Mouse (Mus musculus) MEL-GATA-1-ER (cell line): ENCODE results near the gene Crebbp.
A peak's percentile ranks its signal among the peaks of the same experiment; 100 is the strongest.
"Not testable (repeated sequence)": the region's sequence is repeated elsewhere in the genome, so short reads cannot be mapped to it uniquely, and the experiment has no call there.

Experiments used
- DNase-seq: peaks from one replicate; pipeline ENCODE4 v3.0.0-alpha.2; 2012; ENCODE audit warnings: low read depth; ENCODE audit errors: extremely low read depth

Gene Crebbp

GRCm38 (mm10) chr16:4213799-4214551 lies at the start of gene Crebbp:
TSS of gene Crebbp (minus strand) at chr16:4213997.
- peak; percentile 32 for DNase-seq

GRCm38 (mm10) chr16:4263486-4263885 lies 49.7 kb upstream of the Crebbp start:
- no peak for DNase-seq

GRCm38 (mm10) chr16:4257546-4257945 lies 43.7 kb upstream of the Crebbp start:
- DNase-seq, result no peak

DNA sequence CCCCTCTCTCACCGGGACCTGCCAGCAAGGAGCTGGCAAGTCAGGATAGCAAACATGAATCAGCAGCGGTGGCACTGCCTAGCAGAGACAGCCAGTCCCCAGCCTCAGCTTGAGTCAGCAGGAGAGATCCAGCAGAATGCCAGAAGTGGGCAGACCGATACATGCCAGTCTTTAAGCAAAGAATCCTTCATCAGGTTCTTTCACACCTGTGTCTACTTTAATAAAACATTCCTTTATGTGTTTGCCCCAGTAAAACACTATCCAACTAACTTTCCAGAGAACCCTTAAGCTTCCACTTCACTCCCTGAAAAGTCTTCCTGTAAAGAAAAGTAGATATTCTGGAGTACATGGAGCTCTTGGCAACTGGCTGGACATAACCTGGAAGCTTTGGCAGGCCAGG lies 35.0 kb upstream of the Crebbp start:
- DNase-seq, result no peak

DNA sequence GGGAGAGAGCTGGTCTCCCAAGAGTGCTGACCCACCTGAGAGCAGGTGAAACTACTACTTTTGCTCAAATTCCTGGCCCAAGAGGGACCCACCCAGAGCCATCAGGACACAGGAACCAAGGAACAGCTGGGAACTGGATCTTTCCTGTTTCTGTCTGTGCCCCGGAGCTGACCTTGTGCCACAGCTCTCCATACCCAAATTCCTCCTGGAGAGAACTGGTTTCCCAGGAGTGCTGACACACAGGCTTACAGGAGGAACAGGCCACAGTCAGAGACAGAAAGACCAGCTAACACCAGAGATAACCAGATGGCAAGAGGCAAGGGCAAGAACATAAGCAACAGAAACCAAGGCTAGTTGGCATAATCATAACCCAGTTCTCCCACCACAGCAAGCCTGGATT lies 31.4 kb upstream of the Crebbp start:
- not testable (repeated sequence) for DNase-seq

DNA sequence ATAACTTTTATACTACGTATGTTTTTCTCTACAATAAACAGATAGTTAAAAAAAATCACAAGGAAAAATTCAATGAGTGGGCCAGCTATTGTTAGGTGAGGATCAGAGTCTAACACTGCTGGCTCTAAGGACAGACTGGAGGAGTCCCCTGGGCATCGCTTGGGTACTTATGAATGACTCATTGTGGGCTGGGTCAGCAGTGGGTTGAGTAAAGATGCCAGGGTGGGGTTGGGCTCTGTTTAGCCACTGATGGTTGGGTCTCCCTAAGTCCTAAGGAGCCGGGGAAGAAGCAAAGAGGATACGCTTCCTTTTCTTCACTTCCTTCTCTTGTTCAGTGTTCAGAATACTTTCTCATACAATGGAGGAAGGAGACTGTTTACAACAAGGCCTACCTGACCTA lies 22.3 kb upstream of the Crebbp start:
- DNase-seq, result no peak

- no peak for DNase-seq
These were observed 21.8 kb upstream of the Crebbp start for GRCm38 (mm10) chr16:4235587-4235986.

DNA sequence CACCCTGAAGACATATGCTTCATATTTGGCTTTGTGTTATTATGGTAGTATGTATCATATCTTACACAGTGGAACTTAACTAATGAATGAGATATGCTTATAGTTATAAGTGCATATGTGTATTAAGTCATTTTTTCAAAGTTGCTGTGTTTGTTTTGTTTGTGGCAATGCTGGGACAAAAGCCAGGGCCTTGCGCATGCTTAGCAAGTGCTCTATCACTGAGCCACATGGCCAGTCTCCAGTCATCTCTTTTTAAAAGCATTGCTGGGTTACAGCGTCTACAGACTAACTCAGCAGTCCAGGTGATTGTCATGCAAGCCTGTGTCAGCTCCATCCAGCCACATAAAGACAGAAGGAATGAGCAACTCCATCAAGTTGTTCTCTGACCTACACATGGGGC lies 12.0 kb upstream of the Crebbp start:
- no peak for DNase-seq

DNA sequence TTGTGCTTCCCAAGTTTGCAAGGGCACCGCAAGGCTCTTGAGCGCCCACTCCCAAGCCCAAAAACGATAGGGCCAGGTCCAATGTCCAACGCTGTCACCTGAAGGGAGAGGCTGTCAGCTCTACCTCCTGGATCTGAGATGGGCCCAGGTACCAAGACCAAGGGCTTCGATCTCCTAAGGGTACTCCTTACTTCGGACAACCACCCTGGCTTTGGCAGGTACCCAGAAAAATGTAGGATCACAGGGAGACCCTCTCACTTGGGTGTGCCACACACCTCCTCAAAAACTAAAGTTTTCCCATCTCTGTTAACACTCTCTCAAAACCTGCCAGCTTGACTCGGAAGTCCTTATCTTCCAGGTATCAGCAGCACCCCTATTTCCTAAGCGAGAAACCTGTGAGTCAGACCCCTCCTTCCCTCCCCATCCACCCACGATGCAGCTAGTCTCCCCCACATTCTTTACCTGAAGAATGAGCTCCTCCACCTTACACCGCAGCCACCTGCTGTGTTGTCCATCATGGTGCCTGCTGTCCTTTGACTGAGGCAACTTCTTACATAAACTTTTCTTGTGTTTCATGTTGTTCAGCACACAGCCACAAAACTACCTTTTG lies 939 bp upstream of the Crebbp start:
- DNase-seq, result no peak

- DNase-seq, result no peak
These were observed 616 bp downstream of the Crebbp start for GRCm38 (mm10) chr16:4212963-4213798.

DNA sequence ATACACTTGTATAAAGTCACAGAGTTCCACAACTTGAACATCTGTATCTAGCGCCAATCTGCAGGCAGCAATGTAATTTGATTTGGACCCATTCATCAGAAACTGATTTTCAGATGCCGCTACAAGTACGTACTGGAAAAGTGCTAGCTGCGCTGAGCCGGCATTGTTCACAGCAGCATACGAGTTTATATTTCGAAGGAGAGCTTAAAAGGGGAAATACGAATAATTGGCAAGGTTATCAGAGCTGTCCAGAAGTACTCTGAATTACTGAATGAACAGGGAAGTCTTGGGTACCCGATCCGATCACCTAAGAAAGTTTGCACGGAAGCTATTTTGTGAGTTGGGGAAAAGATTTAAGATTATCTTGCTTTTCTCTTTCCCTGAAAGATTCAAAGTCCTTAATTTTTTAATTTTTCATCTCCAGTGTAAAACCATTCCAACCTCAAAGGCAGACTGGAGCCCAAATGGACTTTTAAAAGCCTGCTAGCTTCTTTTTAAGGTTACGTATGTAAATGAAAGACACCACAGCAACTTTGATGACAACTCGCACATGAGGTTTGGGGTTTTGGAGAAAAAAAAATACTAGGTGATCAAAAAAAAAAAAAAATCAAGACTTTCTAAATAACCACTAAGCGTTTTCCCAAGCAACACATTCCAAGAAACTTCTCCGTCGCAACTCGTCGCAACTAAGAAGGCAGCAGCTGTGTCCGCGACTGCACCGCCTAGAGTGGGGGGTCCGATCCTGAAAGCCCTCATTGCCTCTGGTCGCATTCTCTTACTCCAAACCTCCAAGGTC lies 1.4 kb downstream of the Crebbp start:
- DNase-seq, result peak; percentile 90

DNA sequence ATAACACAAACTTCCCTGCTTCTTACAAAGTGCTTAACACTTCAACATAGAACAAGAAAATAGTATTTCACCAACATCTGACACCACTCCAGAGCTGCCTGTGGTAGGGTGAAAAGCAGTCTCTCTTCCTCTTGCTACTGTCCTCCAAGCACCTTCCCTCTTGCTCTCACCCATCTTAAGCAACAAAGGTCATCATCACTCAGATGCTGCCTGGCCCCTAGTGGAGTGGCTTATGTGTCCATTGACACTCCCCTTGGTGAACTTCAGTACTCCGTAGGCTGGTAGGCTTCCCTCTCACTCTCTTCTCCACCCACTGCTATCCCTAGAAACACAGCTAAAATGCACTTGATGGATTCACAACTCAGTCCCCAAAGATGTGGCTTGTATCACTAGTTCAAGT lies 3.5 kb downstream of the Crebbp start:
- DNase-seq, result no peak

DNA sequence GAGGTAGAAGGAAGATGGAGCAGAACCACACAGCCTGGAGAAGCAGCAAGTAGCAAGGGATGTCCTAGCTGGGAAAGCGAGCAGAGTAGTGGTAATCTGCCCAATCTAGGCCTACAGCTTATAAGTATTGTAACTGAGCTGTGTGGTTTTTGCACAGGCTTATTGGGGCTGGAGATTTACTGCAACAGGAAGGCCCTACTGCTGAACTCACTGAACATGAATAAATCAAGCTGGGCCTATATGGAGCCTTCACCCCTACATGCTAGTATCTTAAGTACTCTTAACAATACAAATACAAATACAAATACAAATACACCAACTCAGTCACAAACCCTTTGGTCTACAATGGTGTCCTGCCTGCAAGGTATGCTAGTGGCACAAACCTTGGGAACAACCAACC lies 10.2 kb downstream of the Crebbp start:
- DNase-seq, result no peak

DNA sequence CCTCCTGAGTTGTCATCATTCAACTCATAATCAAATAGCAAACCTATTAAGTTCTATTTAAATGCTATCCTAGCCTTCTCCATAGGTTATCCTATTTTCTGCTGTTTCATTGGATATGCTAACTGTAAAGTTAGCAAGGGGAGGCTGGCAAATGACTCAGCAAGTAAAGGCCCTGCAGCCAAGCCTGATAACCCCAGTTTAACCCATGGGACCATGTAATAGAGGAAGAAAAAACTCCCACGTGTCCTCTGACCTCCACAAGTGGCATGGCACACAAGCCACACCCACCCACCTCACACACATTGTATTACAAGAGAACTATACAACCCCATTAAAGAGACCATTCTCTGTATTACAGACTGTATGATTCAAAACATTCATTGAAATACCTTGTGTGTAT lies 13.8 kb downstream of the Crebbp start:
- peak; percentile 55 for DNase-seq

DNA sequence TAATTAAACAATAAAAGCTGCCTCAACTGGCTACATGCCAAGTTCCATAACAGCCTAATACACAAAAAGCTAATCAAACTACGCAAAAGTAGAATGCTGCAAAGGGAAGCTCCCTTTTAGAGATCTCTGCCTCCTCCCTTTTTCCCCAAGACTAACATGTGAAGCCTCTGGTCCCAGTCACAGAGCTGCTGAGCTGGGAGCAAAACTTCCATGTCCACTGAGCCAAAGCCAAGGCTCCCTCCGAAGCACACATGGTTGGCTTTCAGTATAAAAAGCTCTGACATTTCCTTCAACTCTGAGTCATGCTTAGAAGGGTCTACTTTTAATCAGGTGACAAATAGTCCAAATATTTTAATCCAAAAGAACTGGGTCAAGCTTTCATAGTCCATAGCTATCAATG lies 14.2 kb downstream of the Crebbp start:
- no peak for DNase-seq

DNA sequence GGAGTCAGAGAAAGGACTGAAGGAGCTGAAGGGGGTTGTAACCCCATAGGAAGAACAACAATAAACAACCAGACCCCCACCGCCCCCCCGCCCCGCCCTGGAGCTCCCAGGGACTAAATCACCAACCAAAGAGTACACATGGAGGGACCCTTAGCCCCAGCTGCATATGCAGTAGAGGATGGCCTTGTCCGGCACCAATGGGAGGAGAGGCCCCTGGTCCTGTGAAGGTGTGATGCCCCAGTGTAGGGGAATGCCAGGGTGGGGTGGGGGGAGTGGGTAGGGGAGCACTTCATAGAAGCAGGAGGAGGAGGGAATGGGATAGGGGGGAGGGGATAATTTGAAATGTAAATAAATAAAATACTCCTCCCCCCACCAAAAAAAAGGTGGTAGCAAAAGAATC lies 15.8 kb downstream of the Crebbp start:
- no peak for DNase-seq

DNA sequence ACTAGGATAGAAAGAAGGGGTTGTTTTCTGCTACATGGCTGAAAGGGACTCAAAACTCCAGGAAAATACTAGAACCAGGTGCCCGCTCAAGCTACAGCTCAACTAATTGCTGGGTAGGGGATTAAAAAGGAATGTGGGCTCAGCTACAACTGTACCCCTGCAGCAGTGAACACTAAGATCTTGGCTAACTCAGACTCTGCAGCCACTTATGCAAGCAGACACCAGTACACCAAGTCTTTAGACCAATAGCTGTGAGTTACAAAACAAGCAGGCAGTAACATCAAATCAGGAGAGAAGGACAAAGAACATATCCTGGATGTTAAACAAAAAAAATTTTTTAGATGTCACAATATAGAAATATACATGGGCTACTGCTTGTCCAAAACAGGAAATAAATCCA lies 23.6 kb downstream of the Crebbp start:
- DNase-seq, result no peak

DNA sequence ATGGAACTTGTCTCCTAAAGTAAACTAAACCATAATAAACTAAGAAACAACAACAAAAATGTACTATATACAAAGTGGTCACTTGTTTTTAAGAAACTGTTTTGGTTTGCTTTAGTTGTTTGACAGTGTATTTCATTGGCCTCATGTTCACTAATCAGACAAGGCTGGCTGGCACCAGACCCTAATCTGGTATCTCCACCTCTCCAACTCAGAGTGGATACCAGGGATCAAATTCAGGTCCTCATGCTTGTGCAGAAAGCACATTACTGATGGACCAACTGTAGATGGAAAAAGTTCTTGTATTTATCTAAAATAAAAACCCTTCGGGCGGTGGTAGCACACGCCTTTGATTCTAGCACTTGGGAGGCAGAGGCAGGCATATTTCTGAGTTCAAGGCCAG lies 38.7 kb downstream of the Crebbp start:
- DNase-seq, result no peak

DNA sequence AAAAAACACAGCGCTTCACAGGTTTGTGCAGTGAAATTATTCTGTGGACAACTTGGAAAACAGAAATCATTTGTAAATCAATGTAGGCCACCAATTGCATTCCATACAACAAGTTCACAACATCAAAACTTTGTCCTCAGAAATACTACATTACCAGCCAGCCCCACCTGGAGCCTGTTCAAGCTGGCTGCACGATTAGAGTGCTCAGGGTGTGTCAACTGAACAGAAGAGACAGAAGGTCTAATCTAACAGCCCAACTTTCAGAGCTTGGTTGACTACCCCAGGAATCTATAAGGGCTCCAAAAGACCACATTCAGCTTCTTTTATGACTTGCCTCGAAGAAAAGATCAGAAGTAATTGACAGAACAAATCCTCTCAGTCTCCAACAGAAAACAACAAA lies 44.3 kb downstream of the Crebbp start:
- DNase-seq, result no peak

- DNase-seq, result peak; percentile 11
These were observed 45.3 kb downstream of the Crebbp start for GRCm38 (mm10) chr16:4168476-4168875.

- DNase-seq, result no peak
These were observed 52.9 kb downstream of the Crebbp start for GRCm38 (mm10) chr16:4160898-4161247.
